Comparison of ENCODE assay signal across 13 mouse cellular contexts in genomic region chr13:113580400-113580790, GRCm38 (mm10). TPM values are rescaled to one million over a fixed set of nuclear protein-coding genes. Genes with fewer than 3 reads are reported as not detected.
DNase-seq lines count a peak whose midpoint lies in the region; ATAC-seq lines count a peak whose summit lies in the region.
"Had no signal": no experiment of that assay in that cellular context is flagged by ENCODE, and none has a peak within 500 bp of the region (broad histone marks: within the 10 kb centered on the region; RNA-seq: fewer than 3 reads in every experiment).

No protein-coding gene starts in this region.

- ATAC-seq in CD4-positive, CD25-positive, alpha-beta regulatory T cell, adult 4 months = peak; percentile 60
- peak; percentile 55 for ATAC-seq in inflammation-experienced regulatory T-cells, adult 6 months
- ATAC-seq in megakaryocyte, adult 5-6 weeks (ENCODE audit: poor library complexity, severe bottlenecking) = peak; percentile 73
- ATAC-seq in frontal cortex, adult (ENCODE audit: low TSS enrichment) = no peak
- ATAC-seq: forebrain, embryonic 13.5 days; midbrain, embryonic 13.5 days had no signal

- DNase-seq in kidney, adult 11 months = peak; percentile 80
- no peak for DNase-seq in kidney, postnatal 14 days
- DNase-seq in left cerebral cortex, adult 9 months (ENCODE audit: low spot score in 2 of 2) = no peak
- no peak for DNase-seq in embryo, embryonic 10 days (ENCODE audit: low spot score)
- DNase-seq: cerebellum, adult 11 months; gastrocnemius, postnatal 10 days; heart, postnatal 36 days had no signal

RNA-seq across cellular contexts. Expression of gene Snx18, which starts 38.0 kb away (rescaled TPM):
- polyA plus RNA-seq in CD4-positive, CD25-positive, alpha-beta regulatory T cell, adult 4 months (2017; shearing (Covaris generic)) = 10 to 100 TPM in 1 of 2 experiments, 1 to 10 TPM in 1; 6.0 to 11.5 TPM
- polyA plus RNA-seq in inflammation-experienced regulatory T-cells, adult 6 months (2017; shearing (Covaris generic)) = 10 to 100 TPM; 10.7 to 12.2 (median 11.8) TPM
- 61.3 and 66.5 TPM in 2 replicates for total RNA-seq in megakaryocyte, adult 5-6 weeks (2015)
- 64.9 and 75.6 TPM in 2 replicates for total RNA-seq in megakaryocyte, adult 5-6 weeks (2017)
